Mouse (Mus musculus) heart, adult 2 months (tissue): ENCODE results near the gene Kif9. TPM values are rescaled to one million over a fixed set of nuclear protein-coding genes. Genes with fewer than 3 reads are reported as not detected.

Experiments
- DNase-seq, 2 experiments: peaks; one replicate each; pipeline ENCODE4 v3.0.0; 2021
- H3K27ac ChIP-seq: fragments of 200-600 bp; 2 replicates; pipeline ENCODE4 v1.8.1; 2022
- H3K27me3 ChIP-seq: fragments of 200-500 bp; 2 replicates; pipeline ENCODE4 v1.6.1; 2012; ENCODE audit warnings: mild to moderate bottlenecking, low read length, inconsistent platforms, mixed read lengths; ENCODE audit not compliant: control insufficient read depth, insufficient read depth
- H3K36me3 ChIP-seq: fragments of 200-500 bp; 2 replicates; pipeline ENCODE4 v1.6.1; 2012; ENCODE audit warnings: low read length, inconsistent platforms; ENCODE audit not compliant: control insufficient read depth, insufficient read depth
- H3K4me1 ChIP-seq: fragments of 200-500 bp; 2 replicates; pipeline ENCODE4 v1.6.1; 2011; ENCODE audit warnings: low read length; ENCODE audit not compliant: control insufficient read depth, insufficient read depth
- H3K4me3 ChIP-seq: fragments of 200-600 bp; 2 replicates; pipeline ENCODE4 v1.8.1; 2022
- H3K79me2 ChIP-seq: fragments of 200-500 bp; replicated peaks from 2 replicates; pipeline ENCODE4 v1.6.1; 2012; ENCODE audit warnings: mild to moderate bottlenecking, inconsistent platforms, low read length, moderate library complexity, mixed read lengths; ENCODE audit not compliant: control insufficient read depth, insufficient read depth
- H3K9ac ChIP-seq: fragments of 200-500 bp; 2 replicates; pipeline ENCODE4 v1.6.1; 2012; ENCODE audit warnings: low read depth, mild to moderate bottlenecking, control low read depth, inconsistent platforms, low read length, mixed read lengths
- CTCF ChIP-seq: fragments of 200-600 bp; IDR thresholded peaks from 2 replicates; pipeline ENCODE4 v1.8.1; 2022; ENCODE audit warnings: antibody characterized with exemption, mild to moderate bottlenecking, moderate library complexity
- EP300 ChIP-seq: fragments of 200-500 bp; IDR thresholded peaks from 2 replicates; pipeline ENCODE4 v1.6.1; 2011; ENCODE audit warnings: low read depth, low read length, control low read depth; ENCODE audit not compliant: insufficient read depth
- POLR2A ChIP-seq: fragments of 200-500 bp; IDR thresholded peaks from 2 replicates; pipeline ENCODE4 v1.6.1; 2011; ENCODE audit warnings: mild to moderate bottlenecking, low read depth, low read length, control low read depth; ENCODE audit not compliant: insufficient read depth
- WGBS: fragments of 180-500 bp; shearing (Covaris S2); methylation state at CpG from one replicate; pipeline ENCODE4 v1.1.7; 2018; 5-methylcytosine and 5-hydroxymethylcytosine counted together
- intact Hi-C: fragments of 180-260 bp; cut with DNase I; formaldehyde crosslinking; loops from one replicate; pipeline ENCODE4 v1.15.1; 2025
- polyA plus RNA-seq: library from polyadenylated mRNA; depleted of rRNA; stranded (reverse); fragments of >200 nt; gene quantifications from 2 replicates; pipeline ENCODE4 v1.2.3, GENCODE M21; 2012; rRNA removed
- total RNA-seq, 2 experiments: library from RNA; stranded (reverse); gene quantifications; 2 replicates each; pipeline ENCODE4 v1.2.3; 2021

Gene Kif9
- total and polyA plus RNA-seq, 3 experiments: 0.10 to 0.43 (median 0.39) TPM

DNA sequence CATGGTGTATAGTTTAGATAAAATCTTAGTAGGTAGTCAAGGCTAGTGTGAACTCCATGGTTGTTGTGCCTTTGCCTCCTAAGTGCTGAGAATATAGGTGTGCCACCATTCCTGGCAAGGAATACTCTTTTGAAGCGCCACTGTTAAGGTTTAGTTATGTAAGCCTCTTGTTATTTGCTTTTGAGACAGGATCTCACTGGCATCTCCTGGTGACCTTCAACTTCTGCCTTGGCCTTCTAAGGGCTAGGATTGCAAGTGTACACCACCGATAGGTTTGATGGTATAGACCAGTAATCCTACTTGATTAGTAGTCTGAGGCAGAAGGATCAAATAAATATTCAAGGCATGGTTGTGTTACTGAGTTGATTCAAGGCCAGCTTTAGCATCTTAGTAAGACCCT, 59.9 kb downstream of the Kif9 start:
- Histone ChIP-seq H3K27ac (no peak overlapping the region), H3K79me2 (peaks cover 9% of the 10 kb centered on the region; the same call in 1 of the 2 replicates), H3K4me3 (no peak overlapping the region), H3K27me3 (no peaks in the 10 kb centered on the region), H3K36me3 (peaks cover 39% of the 10 kb centered on the region), H3K4me1 (peaks cover 13% of the 10 kb centered on the region), H3K9ac (no peak overlapping the region)
- no peak for TF ChIP-seq CTCF
- no peak for TF ChIP-seq EP300
- no peak for TF ChIP-seq POLR2A
- 68% methylated on average over 2 of the region's 2 CpGs for WGBS
- no peak for DNase-seq
- intact Hi-C loops: no loop called here

DNA sequence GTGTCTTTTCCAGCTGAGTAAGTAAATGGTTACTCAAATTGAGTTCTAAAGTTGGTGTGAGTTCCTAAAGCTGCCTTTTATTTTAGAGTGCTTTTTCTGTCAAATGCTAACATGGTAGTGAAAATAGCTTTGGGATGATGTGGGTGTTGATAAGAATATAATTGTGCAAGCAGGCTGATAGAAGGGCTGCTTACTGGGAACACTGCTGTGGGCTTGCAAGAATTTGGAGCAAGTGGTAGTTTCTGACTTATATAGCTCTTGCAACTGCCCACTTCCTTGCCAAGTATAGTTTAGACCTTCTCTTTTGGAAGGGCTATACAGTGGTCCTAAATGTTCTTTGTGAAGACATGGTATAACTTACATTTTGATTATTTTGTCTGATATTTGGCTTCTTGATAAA, 61.8 kb downstream of the Kif9 start:
- no peak for DNase-seq
- Histone ChIP-seq H3K27me3 (no peaks in the 10 kb centered on the region), H3K27ac (no peak overlapping the region), H3K36me3 (peaks cover 42% of the 10 kb centered on the region), H3K4me3 (no peak overlapping the region), H3K9ac (no peak overlapping the region), H3K4me1 (peaks cover 16% of the 10 kb centered on the region), H3K79me2 (peaks cover 13% of the 10 kb centered on the region; the same call in 1 of the 2 replicates)
- no peak for TF ChIP-seq POLR2A
- TF ChIP-seq EP300: no peak
- no peak for TF ChIP-seq CTCF
- intact Hi-C loops: no loop called here

DNA sequence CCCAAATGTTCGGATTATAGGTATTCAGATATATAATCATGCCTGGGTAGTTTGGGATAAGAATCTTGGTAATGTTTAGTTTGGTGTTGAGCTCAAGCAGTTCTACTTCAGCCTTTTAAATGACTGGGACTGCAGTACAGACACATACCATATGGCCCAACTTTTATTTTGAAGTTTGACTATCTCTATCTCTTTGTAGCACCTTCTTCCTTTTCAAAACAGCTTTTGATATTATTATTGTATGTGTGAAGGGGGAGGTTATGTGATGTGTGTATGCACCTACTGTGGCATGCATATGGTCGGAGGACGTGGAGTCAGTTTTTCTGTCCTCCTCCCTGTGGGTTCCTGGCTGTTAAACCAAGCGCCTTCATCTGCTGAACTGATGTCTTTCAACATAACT, 65.2 kb downstream of the Kif9 start:
- peaks cover 10% of the 10 kb centered on the region for H3K36me3 ChIP-seq
- WGBS: 62% methylated on average over 4 of the region's 4 CpGs
- TF ChIP-seq CTCF (no peak), EP300 (no peak), POLR2A (no peak)
- peaks cover 9% of the 10 kb centered on the region for H3K79me2 ChIP-seq
- intact Hi-C loops: no loop called here
- no peak overlapping the region for H3K9ac ChIP-seq
- DNase-seq: no peak
- H3K4me1 ChIP-seq: peaks cover 6% of the 10 kb centered on the region
- no peak overlapping the region for H3K27ac ChIP-seq
- H3K4me3 ChIP-seq: no peak overlapping the region
- no peaks in the 10 kb centered on the region for H3K27me3 ChIP-seq

DNA sequence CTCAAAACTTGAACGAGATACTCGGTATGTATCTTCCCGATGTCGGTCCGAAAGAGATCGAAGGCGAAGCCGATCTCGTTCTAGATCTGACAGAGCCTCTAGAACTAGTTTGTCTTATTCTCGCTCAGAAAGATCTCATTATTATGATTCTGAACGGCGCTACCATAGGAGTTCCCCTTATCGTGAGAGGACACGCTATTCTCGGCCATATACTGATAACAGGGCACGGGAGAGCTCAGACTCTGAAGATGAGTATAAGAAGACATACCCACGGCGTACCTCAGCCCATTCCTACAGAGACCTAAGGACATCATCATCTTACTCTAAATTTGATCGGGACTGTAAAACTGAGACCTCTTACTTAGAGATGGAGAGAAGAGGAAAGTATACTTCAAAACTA, 71.5 kb downstream of the Kif9 start:
- WGBS: 85% methylated on average over 19 of the region's 19 CpGs
- no peaks in the 10 kb centered on the region for H3K27me3 ChIP-seq
- H3K79me2 ChIP-seq: peaks cover 9% of the 10 kb centered on the region
- TF ChIP-seq POLR2A: no peak
- TF ChIP-seq CTCF: no peak
- TF ChIP-seq EP300: no peak
- H3K9ac ChIP-seq: no peak overlapping the region
- intact Hi-C loops: no loop called here
- no peak overlapping the region for H3K4me3 ChIP-seq
- H3K27ac ChIP-seq: no peak overlapping the region
- H3K36me3 ChIP-seq: peaks cover 12% of the 10 kb centered on the region
- H3K4me1 ChIP-seq: peaks cover 1% of the 10 kb centered on the region
- no peak for DNase-seq

DNA sequence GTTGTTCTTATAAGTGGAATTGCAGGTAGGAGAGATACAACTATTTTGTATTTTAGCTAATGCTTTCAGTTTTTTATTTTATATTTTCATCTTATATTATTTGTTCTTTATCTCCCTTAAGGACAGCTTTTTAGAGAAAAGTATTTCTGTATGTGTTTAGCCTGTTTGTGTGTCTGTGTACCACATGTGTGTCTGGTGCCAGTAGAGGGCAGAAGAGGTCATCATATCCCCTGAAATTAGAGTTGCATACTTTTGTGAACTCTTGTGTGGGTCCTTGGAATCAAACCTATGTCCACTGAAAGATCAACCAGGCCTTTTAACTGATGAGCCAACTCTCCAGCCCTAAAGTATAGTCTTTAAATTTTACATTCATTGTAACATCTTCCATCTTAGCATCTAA, 91.6 kb downstream of the Kif9 start:
- Histone ChIP-seq H3K36me3 (peaks cover 2% of the 10 kb centered on the region; the same call in 1 of the 2 replicates), H3K27me3 (no peaks in the 10 kb centered on the region), H3K4me1 (no peaks in the 10 kb centered on the region), H3K4me3 (no peak overlapping the region), H3K27ac (no peak overlapping the region), H3K79me2 (no peaks in the 10 kb centered on the region; the same call in 1 of the 2 replicates), H3K9ac (no peak overlapping the region)
- TF ChIP-seq EP300 (no peak), CTCF (peak; percentile 34; the same call in 1 of the 2 replicates)
- DNase-seq: no peak
- intact Hi-C loops: no loop called here

Other genes with a start within 250 kb of the Kif9 start
- under 1 TPM; 0.21 to 0.23 TPM for gene Cspg5, start 233.2 kb upstream of the Kif9 start, total RNA-seq
- gene Cspg5, start 233.2 kb upstream of the Kif9 start, polyA plus RNA-seq: 0.15 and 0.29 TPM in 2 replicates
- 1 to 10 TPM; 2.2 to 2.3 TPM for gene Elp6, start 171.8 kb upstream of the Kif9 start, total RNA-seq
- gene Elp6, start 171.8 kb upstream of the Kif9 start, polyA plus RNA-seq: 4.5 and 4.7 TPM in 2 replicates
- gene Scap, start 143.7 kb upstream of the Kif9 start, total RNA-seq: 10 to 100 TPM; 28.0 to 33.1 TPM
- 16.0 and 17.5 TPM in 2 replicates for gene Scap, start 143.7 kb upstream of the Kif9 start, polyA plus RNA-seq
- 10 to 100 TPM; 12.9 to 15.2 TPM for gene Ptpn23, start 68.7 kb upstream of the Kif9 start, total RNA-seq
- gene Ptpn23, start 68.7 kb upstream of the Kif9 start, polyA plus RNA-seq: 10.5 and 15.4 TPM in 2 replicates
- not detected for gene Ngp, start 57.2 kb upstream of the Kif9 start, total RNA-seq
- gene Ngp, start 57.2 kb upstream of the Kif9 start, polyA plus RNA-seq: 0.94 and 0.96 TPM in 2 replicates
- gene Klhl18, start 264 bp upstream of the Kif9 start, total RNA-seq: 10 to 100 TPM; 11.4 to 12.0 TPM
- 13.0 and 18.2 TPM in 2 replicates for gene Klhl18, start 264 bp upstream of the Kif9 start, polyA plus RNA-seq
- gene Setd2, start 55.6 kb downstream of the Kif9 start, total RNA-seq: 10 to 100 TPM; 36.4 to 37.7 TPM
- gene Setd2, start 55.6 kb downstream of the Kif9 start, polyA plus RNA-seq: 22.4 and 34.1 TPM in 2 replicates
- gene Nradd, start 147.5 kb downstream of the Kif9 start, total RNA-seq: 1 to 10 TPM; 1.3 to 1.4 TPM
- gene Nradd, start 147.5 kb downstream of the Kif9 start, polyA plus RNA-seq: 2.7 and 2.9 TPM in 2 replicates
- 1 to 10 TPM; 7.6 to 8.5 TPM for gene Nbeal2, start 177.2 kb downstream of the Kif9 start, total RNA-seq
- gene Nbeal2, start 177.2 kb downstream of the Kif9 start, polyA plus RNA-seq: 18.4 and 18.8 TPM in 2 replicates
- gene Ccdc12, start 179.5 kb downstream of the Kif9 start, total RNA-seq: 10 to 100 TPM; 54.1 to 66.1 TPM
- gene Ccdc12, start 179.5 kb downstream of the Kif9 start, polyA plus RNA-seq: 91.3 and 94.8 TPM in 2 replicates